Mouse (Mus musculus) left cerebral cortex, adult 18-20 months (tissue): ENCODE measurements around the gene Pot1a. TPM values are rescaled to one million over a fixed set of nuclear protein-coding genes. Genes with fewer than 3 reads are reported as not detected.
A peak's percentile ranks its signal among the peaks of the same experiment; 100 is the strongest.

Source experiments
- DNase-seq, 2 experiments: peaks; one replicate each; pipeline ENCODE4 v3.0.0; 2021 to 2022; ENCODE audit warnings: low spot score in 2 of 2, mixed read lengths in 1 of 2
- long read RNA-seq, 2 experiments: library from polyadenylated mRNA; stranded (forward); transcript quantifications; one replicate each; pipeline ENCODE4 v2.0.0; 2021
- total RNA-seq, 2 experiments: library from RNA; stranded (reverse); gene quantifications; 2 replicates each; pipeline ENCODE4 v1.2.3; 2021

Pot1a gene
- total RNA-seq: 10 to 100 TPM; 16.6 to 20.0 TPM
- long read RNA-seq, experiment 1, partial matches to known transcripts: 0 of 7 reads
- long read RNA-seq, experiment 1, other reads (novel, unspliced or antisense): 2 of 7 reads
- long read RNA-seq, experiment 2, partial matches to known transcripts: 1 of 3 reads
- long read RNA-seq, experiment 2, other reads (novel, unspliced or antisense): 1 of 3 reads

DNA sequence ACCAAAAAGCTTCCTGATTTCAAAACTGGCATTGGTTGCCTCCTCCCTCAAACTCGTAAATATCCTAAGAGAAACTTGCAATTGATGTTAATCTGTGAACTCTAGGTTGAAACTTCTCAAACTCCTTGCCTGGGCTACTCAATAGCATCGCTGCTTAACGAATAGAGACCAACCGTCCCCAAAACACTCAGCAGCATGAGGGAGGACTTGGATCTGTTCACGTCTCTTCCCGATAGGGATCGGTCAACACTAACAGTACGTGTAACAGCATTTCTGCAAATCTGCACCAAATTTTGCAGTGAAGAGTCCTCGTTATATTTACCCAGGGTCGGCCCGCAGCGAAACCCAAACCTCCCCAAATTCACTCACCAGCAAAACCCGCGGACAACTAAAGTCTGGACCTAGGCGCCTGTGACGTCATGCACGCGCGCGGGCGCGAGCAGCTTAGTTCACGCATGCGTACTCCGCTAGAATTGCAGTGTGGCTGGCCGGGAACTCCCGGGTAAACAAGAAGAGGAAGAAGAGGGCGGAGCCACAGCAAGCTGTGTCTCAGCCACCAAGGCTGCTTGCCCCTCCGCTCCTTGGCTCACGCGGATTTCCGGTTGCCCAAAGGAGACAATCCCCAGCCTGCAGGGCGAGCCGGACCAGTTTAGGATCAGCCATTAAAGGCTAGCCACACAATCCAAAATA, at the start of gene Pot1a:
Gene Pot1a (minus strand): TSS at position 441 of the 690 bp plus-strand sequence.
- DNase-seq: peak; percentile 97 to 98

GRCm38 (mm10) chr6:25836261-25836660, 27.2 kb upstream of the Pot1a start:
- DNase-seq: no peak

DNA sequence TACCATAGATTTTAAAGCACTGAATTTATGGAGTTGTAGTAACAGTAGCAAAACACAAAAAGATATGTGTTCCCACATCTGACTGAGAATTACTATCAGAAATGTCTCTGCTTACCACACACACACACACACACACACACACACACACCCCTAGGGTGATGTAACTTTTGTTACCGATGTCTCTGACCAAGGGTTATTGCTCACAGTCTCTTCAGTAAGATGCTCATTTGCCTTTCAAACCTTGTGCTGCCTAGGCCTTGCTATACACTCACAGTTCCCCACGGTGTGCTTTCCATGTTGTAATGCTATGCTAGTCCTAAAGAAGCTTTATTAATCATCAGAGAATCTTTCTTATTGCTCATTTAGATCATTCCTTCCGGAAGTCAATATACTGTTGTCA, 3.0 kb downstream of the Pot1a start:
- DNase-seq: no peak

DNA sequence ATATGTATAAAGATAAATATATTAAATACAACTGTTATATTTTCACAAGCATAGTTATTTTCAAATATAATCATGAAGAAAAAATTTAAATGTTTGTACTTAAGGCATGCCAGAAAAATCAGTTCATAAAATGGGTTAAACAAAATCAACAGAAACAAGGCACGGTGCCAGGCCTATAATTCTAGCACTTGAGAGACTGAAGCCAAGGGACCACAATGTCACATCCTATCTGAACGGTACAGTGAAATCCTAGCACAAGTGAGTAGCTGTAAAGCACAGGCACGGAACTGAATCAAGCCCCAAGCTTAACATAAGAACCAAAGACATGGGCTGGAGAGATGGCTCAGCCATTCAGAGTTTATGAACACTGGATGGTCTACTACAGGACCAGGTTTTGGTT, 6.8 kb downstream of the Pot1a start:
- no peak for DNase-seq

DNA sequence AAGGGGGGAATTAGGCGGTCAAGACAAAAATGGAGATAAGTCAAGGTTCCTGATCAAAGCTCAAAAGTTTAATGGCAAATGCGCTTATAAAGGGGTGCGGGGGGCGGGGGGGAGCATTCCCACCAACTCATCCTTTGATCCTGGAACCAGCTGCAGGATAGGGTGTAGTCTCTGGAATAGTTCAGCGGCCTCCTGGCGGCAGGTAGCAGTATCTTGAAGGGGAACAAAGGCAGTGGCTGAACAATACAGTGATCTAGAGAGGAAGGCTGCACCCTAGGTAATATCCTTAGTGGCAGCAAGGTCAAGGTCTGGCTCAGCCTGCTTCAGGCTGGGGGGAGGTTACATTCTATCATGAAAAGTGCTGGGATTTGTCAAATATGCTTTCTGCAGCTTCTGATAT, 7.8 kb downstream of the Pot1a start:
- no peak for DNase-seq

DNA sequence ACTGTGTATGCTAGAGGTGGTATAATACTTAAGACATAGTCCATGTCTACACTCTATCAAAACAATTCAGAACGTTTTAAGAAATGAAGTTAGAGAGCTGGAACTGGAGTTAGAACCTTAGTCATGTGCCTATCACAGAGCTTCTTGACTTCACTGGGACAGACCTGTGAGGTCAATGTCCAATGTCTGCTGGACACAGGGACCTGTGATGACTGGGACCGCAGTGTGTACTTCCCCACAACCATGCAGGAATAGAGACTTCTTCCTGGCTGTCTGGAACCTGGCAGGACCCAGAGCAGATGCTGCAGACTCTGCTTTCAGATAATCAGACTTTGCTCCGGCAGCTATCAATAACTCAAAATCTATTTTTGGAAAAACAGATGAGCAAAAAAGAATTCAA, 40.8 kb downstream of the Pot1a start:
- no peak for DNase-seq

DNA sequence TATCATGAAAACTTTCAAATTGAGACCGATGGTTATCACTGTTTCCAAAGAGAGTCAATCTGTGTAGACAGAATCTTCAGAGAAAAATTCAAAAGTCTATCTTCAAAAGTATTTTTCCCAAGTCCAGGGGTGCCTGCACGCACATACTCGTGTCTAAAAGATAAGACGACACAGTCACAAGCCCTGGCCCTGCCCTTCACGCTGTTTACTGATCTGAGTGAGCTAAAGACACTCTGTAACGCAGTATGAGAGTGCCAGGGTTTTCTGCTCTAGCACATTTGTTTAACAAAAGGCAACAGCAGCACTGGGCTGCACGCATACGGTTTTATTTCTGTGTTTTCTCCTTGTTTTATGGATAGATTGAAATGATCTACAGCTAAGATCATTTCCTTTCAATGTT, 41.5 kb downstream of the Pot1a start:
- DNase-seq: no peak

DNA sequence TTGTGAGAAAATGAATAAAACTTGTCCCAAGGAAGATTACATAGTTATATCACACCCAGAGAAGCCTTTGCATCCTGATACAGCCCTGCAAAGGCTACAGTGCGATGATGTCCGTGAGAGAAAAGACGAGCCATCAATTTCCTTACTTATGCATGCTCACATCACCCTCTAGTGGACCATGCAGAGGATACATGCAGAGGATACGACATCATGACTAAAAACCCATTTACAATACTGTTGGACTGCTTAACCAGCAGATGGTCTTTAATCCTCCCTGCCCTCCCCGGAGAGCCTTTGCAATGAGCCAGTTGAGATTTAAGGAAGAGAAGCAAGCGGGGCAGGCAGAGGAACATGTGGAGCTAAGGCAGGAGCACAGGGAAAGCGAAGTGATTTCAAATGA, 42.0 kb downstream of the Pot1a start:
- DNase-seq: peak; percentile 22 to 35

- no peak for DNase-seq
Observed at GRCm38 (mm10) chr6:25766283-25766682, 42.8 kb downstream of the Pot1a start.

- DNase-seq: no peak
Observed at GRCm38 (mm10) chr6:25752651-25753050, 56.4 kb downstream of the Pot1a start.

- DNase-seq: no peak
Observed at GRCm38 (mm10) chr6:25736533-25736932, 72.5 kb downstream of the Pot1a start.

DNA sequence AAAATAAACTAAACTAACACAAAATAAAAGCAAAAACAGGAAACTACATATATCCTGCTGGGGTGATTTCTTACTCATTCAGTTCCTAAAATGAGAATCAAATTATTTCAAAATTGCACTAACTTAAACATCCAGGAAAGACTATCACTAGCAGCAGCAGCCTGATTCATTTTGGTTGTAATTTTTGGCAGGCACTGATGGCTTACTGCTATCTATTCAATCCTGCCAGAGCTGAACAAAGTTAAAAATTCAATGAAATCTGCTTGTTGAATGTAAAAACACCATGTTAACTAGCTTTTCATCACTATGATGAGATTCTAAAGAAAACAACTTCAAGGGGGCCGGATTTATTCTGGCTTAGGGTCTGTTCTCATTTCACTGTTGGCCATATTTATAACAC, 82.5 kb downstream of the Pot1a start:
- no peak for DNase-seq

DNA sequence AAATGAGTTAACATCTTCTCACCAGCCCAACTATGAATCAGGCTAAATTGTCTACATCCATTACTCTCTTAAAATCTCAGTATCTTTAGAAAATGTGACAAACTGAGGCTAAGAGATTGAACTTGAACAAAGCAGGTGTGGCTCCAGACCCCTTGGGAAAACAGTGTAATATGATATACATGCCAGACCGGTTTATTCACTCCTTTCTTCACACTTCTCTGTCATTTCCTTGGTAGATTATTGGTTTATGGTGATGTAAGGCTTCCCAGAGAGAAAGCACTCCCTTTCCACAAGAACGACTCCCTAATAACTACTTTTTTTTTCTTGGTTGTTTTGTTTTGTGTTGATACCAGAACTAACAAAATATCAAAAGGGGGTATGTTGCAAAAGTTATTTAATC, 98.4 kb downstream of the Pot1a start:
- no peak for DNase-seq

DNA sequence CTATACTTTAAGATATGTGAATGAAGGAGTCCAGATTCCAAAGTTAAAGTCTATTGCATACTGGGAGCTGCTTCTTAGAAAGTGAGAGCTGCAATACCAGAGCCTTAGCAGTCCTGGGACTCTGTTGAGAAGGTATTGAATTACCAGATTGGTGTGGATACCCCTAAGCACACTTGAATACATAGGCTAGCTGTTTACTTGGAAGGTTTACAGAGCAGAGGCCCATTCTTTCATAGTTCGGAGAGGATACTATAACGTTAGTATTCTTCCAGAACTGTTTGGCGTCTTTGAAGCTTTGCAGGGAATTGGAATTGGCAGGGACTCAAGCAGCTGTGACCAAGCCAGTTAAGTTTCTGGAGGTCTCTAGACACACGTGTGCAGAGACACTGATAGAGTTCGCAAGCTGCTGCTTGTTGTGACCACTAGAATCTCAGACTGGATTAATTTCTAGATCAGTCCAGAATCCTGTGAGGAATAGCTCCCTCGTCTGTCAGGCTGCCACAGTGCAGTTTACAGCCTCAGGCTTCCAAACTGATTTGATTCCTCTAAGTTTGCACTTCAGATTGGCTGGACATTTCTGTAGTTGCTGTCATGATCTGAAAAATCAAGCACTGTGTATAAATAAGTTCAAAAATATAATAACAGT, 99.7 kb downstream of the Pot1a start:
- peak; percentile 58 to 71 for DNase-seq

DNA sequence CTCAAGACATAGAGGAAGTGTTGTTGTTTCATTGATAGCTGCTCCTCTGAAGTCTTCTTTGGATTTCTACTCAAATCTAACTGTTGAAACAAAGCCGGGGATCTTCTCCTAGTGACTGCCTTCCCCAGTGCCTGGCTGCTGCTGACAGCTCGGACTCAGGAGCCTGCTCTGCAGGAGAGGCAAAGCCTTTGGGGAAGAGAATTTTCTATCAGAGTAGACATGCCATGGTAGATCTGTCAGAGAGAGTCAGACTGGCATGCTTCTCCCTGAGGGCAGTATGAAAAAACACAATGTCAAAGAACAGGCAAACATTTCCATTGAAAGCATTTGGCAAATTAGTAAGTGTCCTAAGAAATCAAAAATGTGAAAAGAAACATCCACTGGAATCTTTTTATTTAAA, 109.1 kb downstream of the Pot1a start:
- no peak for DNase-seq

Other genes with a start within 250 kb of the Pot1a start
- gene Gpr37, start 118.5 kb downstream of the Pot1a start, total RNA-seq: 10 to 100 TPM; 18.4 to 22.4 TPM